Mouse (Mus musculus): ENCODE measurements at regions not wholly inside any gene's neighbourhood (a gene's known extent, or its start where the extent isn't known, plus 50 kb on each side); places are given as distances from the start of the nearest gene placed in this dataset.

- no peak overlapping the region for H3K9ac ChIP-seq (replicated peaks)
- no peak for ATAC-seq
- H3K4me3 ChIP-seq (replicated peaks), result no peak overlapping the region
- no peak overlapping the region for H3K4me2 ChIP-seq (replicated peaks)
- no peaks in the 10 kb centered on the region for H3K9me3 ChIP-seq
- H3K27ac ChIP-seq, result no peak overlapping the region
- 88% methylated on average over 8 of the region's 8 CpGs for WGBS
- no peaks in the 10 kb centered on the region for H3K27me3 ChIP-seq
- H3K36me3 ChIP-seq, result no peaks in the 10 kb centered on the region
- H3K4me1 ChIP-seq (replicated peaks), result peaks cover 5% of the 10 kb centered on the region; the same call in 1 of the 2 replicates
Observed at GRCm38 (mm10) chr13:110568482-110569179, 173.8 kb downstream of the Plk2 start.

GRCm38 (mm10) chr13:110569180-110569512, 174.3 kb downstream of the Plk2 start:
- H3K27me3 ChIP-seq, result no peaks in the 10 kb centered on the region
- no peaks in the 10 kb centered on the region for H3K36me3 ChIP-seq
- H3K4me2 ChIP-seq (replicated peaks), result no peak overlapping the region
- no peak for ATAC-seq
- H3K9me3 ChIP-seq, result no peaks in the 10 kb centered on the region
- H3K4me1 ChIP-seq (replicated peaks), result peaks cover 10% of the 10 kb centered on the region
- H3K9ac ChIP-seq (replicated peaks), result no peak overlapping the region
- H3K27ac ChIP-seq, result no peak overlapping the region
- no peak overlapping the region for H3K4me3 ChIP-seq (replicated peaks)
- 94% methylated on average over 2 of the region's 2 CpGs for WGBS

GRCm38 (mm10) chr13:110570386-110570785, 175.5 kb downstream of the Plk2 start:
- no peak overlapping the region for H3K27ac ChIP-seq
- ATAC-seq, result no peak
- H3K9me3 ChIP-seq, result no peaks in the 10 kb centered on the region
- H3K36me3 ChIP-seq, result no peaks in the 10 kb centered on the region
- peaks cover 21% of the 10 kb centered on the region for H3K4me1 ChIP-seq (replicated peaks)
- no peak overlapping the region for H3K4me2 ChIP-seq (replicated peaks)
- H3K27me3 ChIP-seq, result no peaks in the 10 kb centered on the region
- H3K4me3 ChIP-seq (replicated peaks), result no peak overlapping the region
- no peak overlapping the region for H3K9ac ChIP-seq (replicated peaks)

GRCm38 (mm10) chr13:110573360-110574065, 178.7 kb downstream of the Plk2 start:
- Histone ChIP-seq H3K4me2 (replicated peaks) (no peak overlapping the region), H3K27me3 (no peaks in the 10 kb centered on the region), H3K27ac (peak overlapping the region; percentile 73), H3K36me3 (no peaks in the 10 kb centered on the region), H3K4me3 (replicated peaks) (no peak overlapping the region), H3K4me1 (replicated peaks) (peaks cover 28% of the 10 kb centered on the region), H3K9me3 (no peaks in the 10 kb centered on the region), H3K9ac (replicated peaks) (no peak overlapping the region)
- WGBS, result 35% methylated on average over 7 of the region's 7 CpGs
- peak; percentile 81 for ATAC-seq

- H3K27ac ChIP-seq, result peak overlapping the region; percentile 73
- H3K27me3 ChIP-seq, result no peaks in the 10 kb centered on the region
- H3K4me1 ChIP-seq (replicated peaks), result peaks cover 28% of the 10 kb centered on the region
- 53% methylated on average over 6 of the region's 6 CpGs for WGBS
- no peaks in the 10 kb centered on the region for H3K36me3 ChIP-seq
- ATAC-seq, result peak; percentile 34; the same call in 1 of the 2 replicates
- H3K9ac ChIP-seq (replicated peaks), result no peak overlapping the region
- no peak overlapping the region for H3K4me3 ChIP-seq (replicated peaks)
- H3K9me3 ChIP-seq, result no peaks in the 10 kb centered on the region
- no peak overlapping the region; the same call in 1 of the 2 replicates for H3K4me2 ChIP-seq (replicated peaks)
Observed at GRCm38 (mm10) chr13:110574764-110575471, 180.1 kb downstream of the Plk2 start.

GRCm38 (mm10) chr13:110578159-110578558, 183.3 kb downstream of the Plk2 start:
- H3K36me3 ChIP-seq, result no peaks in the 10 kb centered on the region
- H3K9ac ChIP-seq (replicated peaks), result no peak overlapping the region
- WGBS, result 84% methylated on average over 7 of the region's 7 CpGs
- no peak for ATAC-seq
- no peak overlapping the region for H3K4me2 ChIP-seq (replicated peaks)
- H3K9me3 ChIP-seq, result no peaks in the 10 kb centered on the region
- no peaks in the 10 kb centered on the region for H3K27me3 ChIP-seq
- H3K27ac ChIP-seq, result no peak overlapping the region
- no peak overlapping the region for H3K4me3 ChIP-seq (replicated peaks)
- peaks cover 28% of the 10 kb centered on the region for H3K4me1 ChIP-seq (replicated peaks)

- no peaks in the 10 kb centered on the region for H3K27me3 ChIP-seq
- no peak overlapping the region for H3K4me2 ChIP-seq (replicated peaks)
- no peak overlapping the region for H3K27ac ChIP-seq
- 81% methylated on average over 4 of the region's 4 CpGs for WGBS
- no peak overlapping the region for H3K4me3 ChIP-seq (replicated peaks)
- H3K9me3 ChIP-seq, result no peaks in the 10 kb centered on the region
- H3K36me3 ChIP-seq, result no peaks in the 10 kb centered on the region
- ATAC-seq, result no peak
- no peak overlapping the region for H3K9ac ChIP-seq (replicated peaks)
- peaks cover 10% of the 10 kb centered on the region for H3K4me1 ChIP-seq (replicated peaks)
Observed at GRCm38 (mm10) chr13:110580166-110580565, 185.3 kb downstream of the Plk2 start.

- no peak for ATAC-seq
- 76% methylated on average over 5 of the region's 5 CpGs for WGBS
- Histone ChIP-seq H3K27ac (no peak overlapping the region), H3K36me3 (no peaks in the 10 kb centered on the region), H3K4me1 (replicated peaks) (peaks cover 6% of the 10 kb centered on the region), H3K9me3 (no peaks in the 10 kb centered on the region), H3K4me3 (replicated peaks) (no peak overlapping the region), H3K4me2 (replicated peaks) (no peak overlapping the region), H3K27me3 (no peaks in the 10 kb centered on the region), H3K9ac (replicated peaks) (no peak overlapping the region)
Observed at GRCm38 (mm10) chr13:110580570-110580969, 185.7 kb downstream of the Plk2 start.

- H3K36me3 ChIP-seq, result no peaks in the 10 kb centered on the region
- H3K4me3 ChIP-seq (replicated peaks), result no peak overlapping the region
- H3K9me3 ChIP-seq, result no peaks in the 10 kb centered on the region
- H3K27me3 ChIP-seq, result no peaks in the 10 kb centered on the region
- H3K27ac ChIP-seq, result no peak overlapping the region
- ATAC-seq, result no peak
- no peak overlapping the region for H3K9ac ChIP-seq (replicated peaks)
- no peaks in the 10 kb centered on the region for H3K4me1 ChIP-seq (replicated peaks)
- WGBS, result 75% methylated on average over 10 of the region's 10 CpGs
- H3K4me2 ChIP-seq (replicated peaks), result no peak overlapping the region
Observed at GRCm38 (mm10) chr13:110584765-110585164, 189.9 kb downstream of the Plk2 start.

- H3K4me3 ChIP-seq (replicated peaks), result no peak overlapping the region
- no peak overlapping the region for H3K27ac ChIP-seq
- no peaks in the 10 kb centered on the region for H3K4me1 ChIP-seq (replicated peaks)
- H3K27me3 ChIP-seq, result no peaks in the 10 kb centered on the region
- 97% methylated on average over 3 of the region's 3 CpGs for WGBS
- H3K4me2 ChIP-seq (replicated peaks), result no peak overlapping the region
- no peak overlapping the region for H3K9ac ChIP-seq (replicated peaks)
- no peaks in the 10 kb centered on the region for H3K9me3 ChIP-seq
- no peak for ATAC-seq
- H3K36me3 ChIP-seq, result no peaks in the 10 kb centered on the region
Observed at GRCm38 (mm10) chr13:110594630-110595029, 199.8 kb downstream of the Plk2 start.

- Histone ChIP-seq H3K9ac (replicated peaks) (no peak overlapping the region), H3K4me1 (replicated peaks) (no peaks in the 10 kb centered on the region), H3K4me2 (replicated peaks) (no peak overlapping the region), H3K27me3 (no peaks in the 10 kb centered on the region), H3K36me3 (no peaks in the 10 kb centered on the region), H3K4me3 (replicated peaks) (no peak overlapping the region), H3K9me3 (no peaks in the 10 kb centered on the region), H3K27ac (no peak overlapping the region)
- no peak for ATAC-seq
- WGBS, result 92% methylated on average over 3 of the region's 3 CpGs
Observed at GRCm38 (mm10) chr13:110599666-110600065, 204.8 kb downstream of the Plk2 start.

- WGBS, result 89% methylated on average over 9 of the region's 9 CpGs
- H3K27me3 ChIP-seq, result no peaks in the 10 kb centered on the region
Observed at GRCm38 (mm10) chr13:110600377-110600776, 205.5 kb downstream of the Plk2 start.

More at GRCm38 (mm10) chr13:110600377-110600776, 205.5 kb downstream of the Plk2 start:
- no peak overlapping the region for H3K27ac ChIP-seq
- no peak for ATAC-seq
- no peak overlapping the region for H3K4me2 ChIP-seq (replicated peaks)
- H3K9ac ChIP-seq (replicated peaks), result no peak overlapping the region
- no peaks in the 10 kb centered on the region for H3K4me1 ChIP-seq (replicated peaks)
- no peaks in the 10 kb centered on the region for H3K36me3 ChIP-seq
- H3K4me3 ChIP-seq (replicated peaks), result no peak overlapping the region
- H3K9me3 ChIP-seq, result no peaks in the 10 kb centered on the region

Measured in midbrain, embryonic 13.5 days (tissue).